Mouse (Mus musculus): Measurements from ENCODE around the gene Spdef.

Gene Spdef

GRCm38 (mm10) chr17:27728770-27729169 lies at the start of gene Spdef:
Gene Spdef (minus strand): TSS chr17:27728955.
- DNase-seq (ENCODE audit: low read depth, low spot score) = no peak

- DNase-seq (ENCODE audit: low read depth, low spot score) = no peak
Measured at GRCm38 (mm10) chr17:27777823-27778222, 49.1 kb upstream of the Spdef start.

- no peak for DNase-seq (ENCODE audit: low read depth, low spot score)
Measured at GRCm38 (mm10) chr17:27774198-27774597, 45.4 kb upstream of the Spdef start.

GRCm38 (mm10) chr17:27771616-27772015 lies 42.9 kb upstream of the Spdef start:
- no peak for DNase-seq (ENCODE audit: low read depth, low spot score)

GRCm38 (mm10) chr17:27768817-27769542 lies 40.2 kb upstream of the Spdef start:
- peak; percentile 65 for DNase-seq (ENCODE audit: low read depth, low spot score)

GRCm38 (mm10) chr17:27767543-27767942 lies 38.8 kb upstream of the Spdef start:
- DNase-seq (ENCODE audit: low read depth, low spot score) = no peak

GRCm38 (mm10) chr17:27767120-27767519 lies 38.4 kb upstream of the Spdef start:
- DNase-seq (ENCODE audit: low read depth, low spot score) = no peak

- no peak for DNase-seq (ENCODE audit: low read depth, low spot score)
Measured at GRCm38 (mm10) chr17:27765066-27765465, 36.3 kb upstream of the Spdef start.

- DNase-seq (ENCODE audit: low read depth, low spot score) = no peak
Measured at GRCm38 (mm10) chr17:27764453-27764852, 35.7 kb upstream of the Spdef start.

GRCm38 (mm10) chr17:27762884-27763283 lies 34.1 kb upstream of the Spdef start:
- no peak for DNase-seq (ENCODE audit: low read depth, low spot score)

GRCm38 (mm10) chr17:27761639-27762336 lies 33.0 kb upstream of the Spdef start:
- peak; percentile 50 for DNase-seq (ENCODE audit: low read depth, low spot score)

GRCm38 (mm10) chr17:27760169-27760568 lies 31.4 kb upstream of the Spdef start:
- DNase-seq (ENCODE audit: low read depth, low spot score) = no peak

- no peak for DNase-seq (ENCODE audit: low read depth, low spot score)
Measured at GRCm38 (mm10) chr17:27751314-27752202, 22.8 kb upstream of the Spdef start.

GRCm38 (mm10) chr17:27750451-27750942 lies 21.7 kb upstream of the Spdef start:
- no peak for DNase-seq (ENCODE audit: low read depth, low spot score)

GRCm38 (mm10) chr17:27748123-27748522 lies 19.4 kb upstream of the Spdef start:
- DNase-seq (ENCODE audit: low read depth, low spot score) = no peak

- no peak for DNase-seq (ENCODE audit: low read depth, low spot score)
Measured at GRCm38 (mm10) chr17:27746446-27746845, 17.7 kb upstream of the Spdef start.

- no peak for DNase-seq (ENCODE audit: low read depth, low spot score)
Measured at GRCm38 (mm10) chr17:27740961-27741360, 12.2 kb upstream of the Spdef start.

- DNase-seq (ENCODE audit: low read depth, low spot score) = no peak
Measured at GRCm38 (mm10) chr17:27734344-27735073, 5.8 kb upstream of the Spdef start.

GRCm38 (mm10) chr17:27732694-27733093 lies 3.9 kb upstream of the Spdef start:
- DNase-seq (ENCODE audit: low read depth, low spot score) = no peak

- DNase-seq (ENCODE audit: low read depth, low spot score) = no peak
Measured at GRCm38 (mm10) chr17:27732152-27732551, 3.4 kb upstream of the Spdef start.

GRCm38 (mm10) chr17:27726527-27726926 lies 2.2 kb downstream of the Spdef start:
- DNase-seq (ENCODE audit: low read depth, low spot score) = no peak

Measured in WW6 (cell line).